Mouse (Mus musculus) splenic B cell, adult 2 months (primary cell): ENCODE measurements around the gene Kpna2.

Experiments
- DNase-seq: peaks from one replicate; pipeline ENCODE4 v3.0.0-alpha.2; 2011; ENCODE audit warnings: low read depth, low spot score
- H3K27me3 ChIP-seq: 2 replicates; pipeline ENCODE4 v1.6.1; 2012; ENCODE audit warnings: mild to moderate bottlenecking, low read length, moderate library complexity, mixed read lengths; ENCODE audit not compliant: control insufficient read depth, poor library complexity, insufficient read depth, severe bottlenecking
- H3K36me3 ChIP-seq: 2 replicates; pipeline ENCODE4 v1.6.1; 2012; ENCODE audit warnings: mild to moderate bottlenecking, low read length, moderate library complexity, mixed read lengths; ENCODE audit not compliant: control insufficient read depth, poor library complexity, insufficient read depth, severe bottlenecking

Kpna2 gene

DNA sequence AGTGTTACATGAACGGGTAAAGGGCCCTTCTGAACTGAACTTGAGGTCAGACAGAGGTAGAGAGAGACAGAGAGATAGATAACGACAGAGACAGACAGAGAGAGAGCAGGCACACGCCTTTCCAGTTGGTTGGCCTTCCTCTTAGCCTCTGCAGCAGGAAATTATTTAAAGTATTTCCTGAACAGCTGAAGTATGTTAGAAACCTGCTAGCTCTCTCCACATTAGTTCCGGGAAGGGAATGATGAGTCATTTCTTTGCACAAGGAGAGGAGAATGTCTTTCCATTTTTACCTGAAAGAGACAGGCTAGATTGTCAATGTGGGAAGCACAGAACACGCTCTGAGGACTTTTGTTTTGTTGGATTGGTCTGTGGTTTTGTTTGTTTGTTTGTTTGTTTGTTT is 17.0 kb downstream of the Kpna2 start:
- H3K36me3 ChIP-seq = no peaks in the 10 kb centered on the region; the same call in 1 of the 2 replicates
- H3K27me3 ChIP-seq = no peaks in the 10 kb centered on the region
- peak; percentile 18 for DNase-seq

DNA sequence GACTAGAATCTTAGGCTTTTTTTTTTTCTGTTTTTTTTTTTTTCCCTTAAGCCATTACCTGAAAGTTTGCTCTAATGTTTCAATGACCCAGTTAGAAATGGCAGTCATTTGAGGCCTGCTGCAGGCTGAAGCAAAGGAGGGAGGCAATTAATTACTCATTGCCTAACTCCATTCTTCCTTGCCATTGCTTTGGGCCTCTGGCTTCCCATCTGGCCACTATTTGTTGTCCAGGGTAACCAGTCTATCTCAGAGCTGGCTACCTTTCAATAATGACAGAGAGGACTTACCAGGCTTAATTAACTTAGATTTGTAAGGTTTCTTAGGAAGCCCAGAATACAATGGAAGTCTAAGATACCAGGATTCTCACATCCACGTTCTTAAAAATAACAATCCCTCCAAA is 17.6 kb downstream of the Kpna2 start:
- no peak for DNase-seq
- no peaks in the 10 kb centered on the region; the same call in 1 of the 2 replicates for H3K36me3 ChIP-seq
- no peaks in the 10 kb centered on the region for H3K27me3 ChIP-seq

DNA sequence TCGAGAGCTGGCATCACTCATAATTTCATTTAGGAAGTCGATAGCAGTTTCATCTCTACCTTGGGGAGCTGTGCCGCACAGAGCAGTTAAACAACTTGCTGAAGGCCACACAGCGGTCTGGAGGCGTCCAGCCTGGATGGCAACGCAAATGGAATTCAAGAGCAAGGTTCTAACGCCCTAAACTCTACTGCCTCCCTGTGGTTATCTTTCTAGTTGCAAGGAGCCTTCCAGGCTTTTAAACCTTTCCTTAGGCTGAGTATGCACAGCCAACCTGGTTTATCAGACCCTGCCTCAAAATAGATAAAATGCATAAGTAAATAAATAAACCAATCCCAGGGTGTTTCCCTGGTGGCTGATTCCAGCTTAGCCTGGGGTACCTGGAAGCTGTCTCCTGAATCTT is 18.9 kb downstream of the Kpna2 start:
- peak; percentile 73 for DNase-seq
- no peaks in the 10 kb centered on the region for H3K27me3 ChIP-seq
- H3K36me3 ChIP-seq = no peaks in the 10 kb centered on the region

DNA sequence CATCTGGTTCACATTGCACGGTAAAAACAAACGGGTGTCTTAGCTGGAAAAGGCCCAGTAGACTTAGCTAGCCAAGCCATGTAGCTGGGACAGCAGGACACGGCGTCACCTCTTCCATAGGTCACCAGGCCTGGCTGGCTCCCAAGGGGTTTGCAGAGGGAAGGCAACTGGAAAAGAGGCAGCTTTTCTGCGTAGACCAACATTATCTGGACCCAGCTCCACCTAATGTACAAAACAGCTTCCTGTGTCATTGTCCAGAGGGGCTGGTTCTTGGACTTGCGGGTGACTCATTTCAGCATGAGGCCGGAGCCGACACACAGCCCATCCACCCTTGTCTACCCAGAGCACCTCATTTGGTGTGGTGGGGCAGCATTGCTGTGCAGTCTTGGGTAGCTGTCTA is 23.1 kb downstream of the Kpna2 start:
- Histone ChIP-seq H3K36me3 (no peaks in the 10 kb centered on the region), H3K27me3 (no peaks in the 10 kb centered on the region)
- no peak for DNase-seq

DNA sequence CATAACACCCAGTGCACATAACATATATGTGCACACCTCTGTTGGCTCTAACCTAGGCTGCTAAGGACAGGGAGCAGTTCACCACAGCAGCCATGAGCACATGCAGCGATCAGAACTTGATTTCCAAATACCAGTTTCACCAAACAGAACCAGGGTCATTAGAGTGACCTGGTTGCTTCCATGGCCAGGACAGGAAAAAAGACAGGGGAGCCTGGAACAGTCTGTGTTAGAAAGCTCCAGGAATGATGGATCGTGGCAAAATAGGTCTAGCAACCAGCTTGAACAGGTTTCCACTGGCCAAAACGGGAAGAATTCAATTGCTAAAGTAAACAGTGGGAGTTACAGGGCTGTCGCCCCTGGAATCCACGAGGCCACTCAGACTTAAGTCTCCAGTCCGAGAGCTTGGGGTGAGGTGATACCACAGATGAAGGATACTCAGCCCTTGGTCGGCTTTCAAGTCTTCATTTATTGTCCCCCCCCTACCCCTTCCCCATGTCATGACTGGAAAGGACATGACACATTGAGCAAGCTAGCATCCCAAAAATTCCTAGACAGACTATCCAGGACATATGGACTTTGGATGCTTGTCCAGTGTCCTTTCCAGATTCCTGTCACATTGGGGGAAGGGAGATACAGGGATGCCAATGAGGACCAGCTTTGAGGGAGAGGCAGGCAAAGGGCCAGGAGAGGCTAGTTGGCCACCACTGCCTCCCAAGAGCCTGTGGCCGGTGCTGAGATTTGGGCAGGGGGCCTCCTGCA is 23.7 kb downstream of the Kpna2 start:
- Histone ChIP-seq H3K27me3 (no peaks in the 10 kb centered on the region), H3K36me3 (no peaks in the 10 kb centered on the region)
- no peak for DNase-seq

DNA sequence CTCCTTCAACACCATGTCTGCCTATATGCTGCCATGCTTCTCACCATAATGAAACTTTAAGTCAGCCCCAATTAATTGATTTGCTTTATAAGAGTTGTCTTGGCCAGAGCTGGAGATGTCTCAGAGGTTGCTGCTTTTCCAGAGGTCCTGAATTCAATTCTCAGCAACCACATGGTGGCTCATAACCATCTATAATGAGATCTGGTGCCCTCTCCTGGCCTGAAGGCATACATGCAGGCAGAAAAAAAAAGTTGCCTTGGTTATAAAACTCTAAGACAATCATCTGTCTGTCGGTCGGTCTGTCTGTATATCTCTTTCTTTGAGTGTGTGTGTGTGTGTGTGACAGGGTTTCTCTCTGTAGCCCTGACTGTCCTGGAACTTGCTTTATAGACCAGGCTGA is 24.9 kb downstream of the Kpna2 start:
- DNase-seq = peak; percentile 58
- H3K27me3 ChIP-seq = no peaks in the 10 kb centered on the region
- H3K36me3 ChIP-seq = no peaks in the 10 kb centered on the region

DNA sequence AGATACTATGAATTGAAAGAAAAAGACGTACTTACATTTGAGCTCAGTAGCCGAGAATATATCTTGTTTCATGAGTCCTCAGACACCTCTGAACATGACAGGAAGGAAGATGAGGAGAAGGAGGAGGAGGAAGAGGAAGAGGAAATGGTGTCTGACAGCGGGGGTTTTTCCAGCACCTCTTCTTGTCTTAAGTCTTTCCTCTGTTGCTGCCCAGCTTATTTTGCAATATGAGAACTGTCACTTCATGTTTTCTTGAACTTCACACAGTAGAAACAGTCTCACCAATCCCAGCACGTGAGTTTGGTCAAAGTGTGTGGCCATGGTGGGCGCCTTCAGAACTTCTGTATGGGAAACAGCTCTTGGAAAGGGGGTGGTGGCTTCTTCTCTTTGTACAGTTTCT is 26.3 kb downstream of the Kpna2 start:
- DNase-seq = peak; percentile 46
- Histone ChIP-seq H3K36me3 (no peaks in the 10 kb centered on the region), H3K27me3 (no peaks in the 10 kb centered on the region)

DNA sequence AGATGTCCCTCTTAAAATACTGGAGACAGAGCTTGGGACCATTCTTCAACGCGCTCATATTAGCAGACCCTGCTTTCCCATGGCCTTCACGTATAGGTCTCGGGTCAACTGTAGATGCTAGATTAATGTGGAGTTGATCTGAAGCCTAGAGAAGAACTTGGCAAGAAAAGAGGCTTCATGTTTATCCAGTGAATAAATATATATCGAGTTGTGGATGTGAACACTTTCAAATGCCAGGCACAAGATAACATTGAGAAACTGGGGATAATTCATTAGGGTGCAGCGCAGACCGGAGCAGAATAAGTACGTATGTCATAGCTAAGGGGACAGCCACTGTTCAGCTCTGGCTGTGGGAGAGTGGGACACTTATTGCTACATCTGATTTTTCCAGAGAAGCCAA is 29.5 kb downstream of the Kpna2 start:
- H3K27me3 ChIP-seq = no peaks in the 10 kb centered on the region
- no peaks in the 10 kb centered on the region for H3K36me3 ChIP-seq
- DNase-seq = no peak

DNA sequence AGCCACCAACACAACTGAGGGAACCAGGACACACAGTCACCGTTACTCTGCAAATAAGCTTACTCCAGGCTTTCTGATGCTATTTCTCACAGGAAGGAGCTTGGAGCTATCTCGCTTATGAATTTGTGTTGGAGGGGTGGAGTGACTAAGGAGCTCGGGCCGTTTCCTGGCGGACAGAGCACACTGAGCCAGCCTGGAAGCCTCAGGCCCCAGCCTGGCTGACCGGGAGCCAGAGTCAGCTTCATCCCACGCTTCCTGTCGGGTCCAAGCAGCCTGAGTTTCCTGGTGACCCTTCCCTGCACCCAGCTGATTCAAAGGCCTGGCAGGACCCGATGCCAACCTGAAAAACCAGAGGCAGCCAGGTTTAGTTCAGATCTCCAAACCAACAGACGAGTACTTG is 31.7 kb downstream of the Kpna2 start:
- H3K27me3 ChIP-seq = no peaks in the 10 kb centered on the region
- H3K36me3 ChIP-seq = no peaks in the 10 kb centered on the region
- DNase-seq = no peak

DNA sequence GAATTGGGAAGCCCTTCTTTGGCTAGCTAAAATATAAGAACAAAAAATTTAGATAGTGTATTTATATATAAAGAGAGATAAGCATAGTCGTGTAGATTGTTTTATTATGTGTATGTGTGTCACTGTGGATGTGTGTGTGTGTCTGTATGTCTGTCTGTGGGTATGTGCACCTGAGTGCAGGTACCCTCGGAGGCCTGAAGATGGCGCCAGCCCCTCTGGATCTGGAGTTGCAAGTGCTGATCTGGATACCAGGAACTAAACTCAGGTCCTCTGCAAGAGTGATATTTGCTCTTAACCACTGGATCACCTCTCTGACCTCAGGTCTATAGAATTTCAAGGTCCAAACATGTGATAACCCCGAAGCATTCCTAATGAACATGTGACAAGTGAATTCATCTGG is 33.5 kb downstream of the Kpna2 start:
- no peaks in the 10 kb centered on the region for H3K36me3 ChIP-seq
- no peak for DNase-seq
- H3K27me3 ChIP-seq = no peaks in the 10 kb centered on the region

DNA sequence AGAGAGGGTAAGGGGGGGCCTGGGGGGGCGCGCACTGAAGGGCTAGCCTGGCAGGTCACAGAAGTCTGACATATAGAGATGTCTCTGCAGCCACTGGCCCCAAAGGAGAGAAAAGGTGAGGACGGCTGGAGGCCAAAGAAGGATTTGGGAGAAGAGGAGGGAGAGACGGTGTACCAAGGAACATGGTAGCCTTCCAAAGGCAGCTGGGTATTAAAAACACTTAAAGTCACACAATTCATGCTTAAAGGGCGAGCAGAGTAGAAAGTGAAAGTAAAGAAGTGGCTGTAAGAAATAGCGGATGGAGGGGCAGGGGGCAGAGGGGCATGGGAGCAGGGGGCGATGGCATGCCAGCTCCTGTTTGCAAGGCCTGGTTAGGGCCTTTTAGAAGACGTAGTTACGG is 37.0 kb downstream of the Kpna2 start:
- H3K36me3 ChIP-seq = no peaks in the 10 kb centered on the region
- DNase-seq = peak; percentile 10
- no peaks in the 10 kb centered on the region for H3K27me3 ChIP-seq

DNA sequence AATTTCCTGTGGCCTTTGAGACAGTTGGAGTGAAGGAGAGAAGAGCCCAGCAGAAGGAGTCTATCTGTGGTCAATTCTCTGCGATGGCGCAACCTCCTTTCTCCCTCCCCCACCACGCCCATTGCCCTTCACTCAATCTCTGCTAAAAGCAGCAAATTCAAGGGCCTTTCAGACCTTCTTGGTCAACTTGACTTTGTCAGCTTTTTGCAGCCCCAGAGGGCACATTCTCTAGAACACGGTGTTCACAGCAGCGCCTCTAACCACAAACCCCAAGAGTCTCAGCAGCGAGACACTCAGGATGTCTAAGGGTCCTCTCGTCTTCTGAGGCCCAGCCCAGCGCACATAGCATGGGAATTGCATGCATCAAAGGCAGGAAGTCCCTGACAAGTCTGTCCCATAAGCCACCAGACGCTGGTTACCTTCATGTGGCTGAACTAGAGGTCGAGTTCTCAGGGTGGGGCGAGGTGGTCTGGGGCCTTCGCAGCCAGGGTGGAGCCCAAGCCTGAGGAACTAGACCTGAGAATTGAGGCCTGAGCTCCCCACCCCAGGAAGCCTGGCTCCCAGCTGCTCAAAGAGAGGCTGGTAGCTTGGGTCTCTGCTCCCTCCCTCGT is 37.8 kb downstream of the Kpna2 start:
- DNase-seq = peak; percentile 42
- no peaks in the 10 kb centered on the region; the same call in 1 of the 2 replicates for H3K27me3 ChIP-seq
- no peaks in the 10 kb centered on the region for H3K36me3 ChIP-seq

DNA sequence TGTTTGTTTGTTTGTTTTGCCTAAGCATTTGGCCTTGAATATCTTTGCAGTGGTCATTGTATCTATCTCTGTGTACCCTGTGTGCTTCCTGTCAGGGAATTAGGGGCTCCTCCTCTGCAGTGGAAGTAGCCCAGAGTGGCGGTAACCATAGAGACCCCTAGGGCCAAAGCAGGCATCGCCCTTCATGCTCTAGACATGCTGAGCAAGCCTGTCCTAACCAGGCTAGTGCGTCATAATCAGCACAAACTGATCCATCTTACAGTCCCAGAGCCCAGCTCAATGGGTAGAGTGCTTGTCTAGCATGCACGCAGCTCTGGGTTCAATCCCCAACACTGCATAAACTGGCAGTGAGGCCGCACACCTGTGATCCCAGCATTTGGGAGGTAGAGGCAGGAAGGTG is 40.2 kb downstream of the Kpna2 start:
- Histone ChIP-seq H3K27me3 (no peaks in the 10 kb centered on the region; the same call in 1 of the 2 replicates), H3K36me3 (no peaks in the 10 kb centered on the region)
- DNase-seq = no peak

DNA sequence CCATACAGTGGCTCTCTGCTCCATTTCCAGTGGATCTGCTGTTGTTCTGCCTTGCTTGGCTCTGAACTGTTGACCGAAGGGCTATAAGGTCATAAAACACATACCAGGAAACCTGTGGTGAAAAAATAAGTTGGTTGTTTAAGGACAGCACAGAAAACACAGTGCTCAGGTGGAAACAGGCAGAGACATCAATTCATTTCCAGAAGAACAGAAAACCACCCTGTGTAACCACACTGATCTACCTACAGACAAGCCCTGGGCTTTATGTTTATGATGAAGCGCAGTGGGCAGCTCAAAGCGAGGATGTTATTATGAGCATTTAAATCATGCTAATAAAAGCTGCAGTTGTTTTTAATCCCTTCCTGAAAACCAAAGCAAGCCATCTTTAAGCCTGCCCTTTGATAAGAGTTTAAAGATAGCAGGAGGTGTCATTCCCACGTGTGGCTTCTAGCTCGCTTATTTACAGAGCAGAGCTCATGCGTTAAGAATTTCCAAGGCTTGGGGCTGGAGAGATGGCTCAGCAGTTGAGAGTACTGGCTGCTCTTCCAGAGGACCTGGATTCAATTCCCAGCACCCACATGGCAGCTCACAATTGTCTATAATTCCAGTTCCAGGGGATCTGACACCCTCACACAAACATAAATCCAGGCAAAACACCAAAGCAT is 40.8 kb downstream of the Kpna2 start:
- H3K36me3 ChIP-seq = no peaks in the 10 kb centered on the region
- H3K27me3 ChIP-seq = no peaks in the 10 kb centered on the region; the same call in 1 of the 2 replicates
- DNase-seq = no peak

DNA sequence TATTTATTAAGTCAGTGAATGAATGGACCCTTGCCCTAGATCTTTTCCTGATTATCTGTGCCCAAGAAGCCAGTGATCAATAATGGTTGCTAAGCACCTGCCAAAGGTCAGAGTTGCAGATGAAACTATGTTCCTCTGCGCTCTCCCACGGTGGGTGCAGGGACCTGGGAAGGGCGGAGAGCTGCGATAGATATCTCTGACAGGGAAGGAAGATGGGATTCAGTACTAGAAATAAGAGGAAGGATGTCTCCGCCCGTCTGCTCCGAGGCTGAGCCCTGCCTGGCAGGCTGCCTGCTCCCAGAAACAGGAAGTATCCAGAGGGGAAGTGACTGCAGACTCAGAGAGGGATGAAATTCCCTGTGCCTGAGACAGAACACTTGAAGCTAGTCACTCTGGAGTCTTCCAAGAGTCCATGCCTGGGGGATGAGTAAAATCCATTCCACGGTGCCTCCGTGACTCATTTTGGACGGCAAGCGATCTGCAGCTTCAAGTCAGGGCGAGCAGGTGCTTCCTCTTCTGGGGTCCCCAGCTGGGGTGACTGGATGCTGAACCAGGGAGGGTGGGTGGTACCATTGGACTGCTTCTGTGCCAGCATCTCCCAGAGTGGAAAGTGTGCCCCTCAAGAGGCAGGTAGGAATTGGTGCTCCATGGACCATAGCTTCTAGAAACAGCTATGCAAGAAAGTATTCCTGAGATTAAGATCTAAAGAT is 41.9 kb downstream of the Kpna2 start:
- peak; percentile 9 for DNase-seq
- H3K36me3 ChIP-seq = no peaks in the 10 kb centered on the region
- no peaks in the 10 kb centered on the region; the same call in 1 of the 2 replicates for H3K27me3 ChIP-seq
